Mouse (Mus musculus) ES-Bruce4 (cell line): ENCODE data around the gene Hist2h3b. TPM values are rescaled to one million over a fixed set of nuclear protein-coding genes. Genes with fewer than 3 reads are reported as not detected.

Experiments
- H3K27ac ChIP-seq: 2 replicates; pipeline ENCODE4 v1.5.1; 2012; ENCODE audit warnings: low read length, inconsistent platforms; ENCODE audit not compliant: insufficient read depth
- H3K27me3 ChIP-seq: 2 replicates; pipeline ENCODE4 v1.6.1; 2012; ENCODE audit warnings: mild to moderate bottlenecking, low read length, inconsistent platforms; ENCODE audit not compliant: control insufficient read depth, poor library complexity, insufficient read depth, severe bottlenecking
- H3K36me3 ChIP-seq: 2 replicates; pipeline ENCODE4 v1.6.1; 2012; ENCODE audit warnings: inconsistent platforms, mild to moderate bottlenecking, low read length, moderate library complexity; ENCODE audit not compliant: control insufficient read depth, poor library complexity, insufficient read depth, severe bottlenecking
- H3K4me1 ChIP-seq: one replicate; pipeline ENCODE4 v1.8.1; 2011; ENCODE audit warnings: low read length; ENCODE audit not compliant: control insufficient read depth, insufficient read depth
- H3K4me3 ChIP-seq: 2 replicates; pipeline ENCODE4 v1.5.1; 2011; ENCODE audit warnings: low read depth, mild to moderate bottlenecking, low read length
- H3K9ac ChIP-seq: 2 replicates; pipeline ENCODE4 v1.6.1; 2012; ENCODE audit warnings: low read depth, mild to moderate bottlenecking, inconsistent platforms; ENCODE audit not compliant: poor library complexity, severe bottlenecking
- H3K9me3 ChIP-seq: replicated peaks from 2 replicates; pipeline ENCODE4 v1.6.1; 2012; ENCODE audit warnings: mild to moderate bottlenecking, low read length, inconsistent platforms; ENCODE audit not compliant: control insufficient read depth, poor library complexity, insufficient read depth, severe bottlenecking
- CTCF ChIP-seq: IDR thresholded peaks from one replicate; pipeline ENCODE4 v1.8.1; 2011; ENCODE audit warnings: low read depth, low read length
- EP300 ChIP-seq: IDR thresholded peaks from 2 replicates; pipeline ENCODE4 v1.6.1; 2011; ENCODE audit warnings: low read depth, low read length; ENCODE audit not compliant: insufficient read depth
- POLR2A ChIP-seq: IDR thresholded peaks from one replicate; pipeline ENCODE4 v1.8.1; 2011; ENCODE audit warnings: low read length; ENCODE audit not compliant: insufficient read depth
- polyA plus RNA-seq: library from polyadenylated mRNA; stranded (reverse); fragments of >200 nt; gene quantifications from 2 replicates; pipeline ENCODE4 v1.2.4, GENCODE M21; 2011; ENCODE audit warnings: low read depth; ENCODE audit not compliant: missing spikeins, insufficient read depth, insufficient read length

The Hist2h3b gene
- polyA plus RNA-seq, 1 experiment, result 11.1 TPM

- Histone ChIP-seq H3K27me3 (no peaks in the 10 kb centered on the region), H3K27ac (peak overlapping the region; percentile 46), H3K4me3 (peak overlapping the region; percentile 83), H3K36me3 (no peaks in the 10 kb centered on the region), H3K9ac (peak overlapping the region; percentile 63), H3K9me3 (no peaks in the 10 kb centered on the region), H3K4me1 (no peaks in the 10 kb centered on the region)
- TF ChIP-seq EP300, result no peak
- no peak for TF ChIP-seq POLR2A
- TF ChIP-seq CTCF, result no peak
These were observed 46.8 kb upstream of the Hist2h3b start for GRCm38 (mm10) chr3:96221640-96222038.

- Histone ChIP-seq H3K36me3 (no peaks in the 10 kb centered on the region), H3K27me3 (no peaks in the 10 kb centered on the region), H3K4me3 (no peak overlapping the region), H3K27ac (no peak overlapping the region), H3K4me1 (no peaks in the 10 kb centered on the region), H3K9ac (no peak overlapping the region), H3K9me3 (no peaks in the 10 kb centered on the region)
- no peak for TF ChIP-seq POLR2A
- no peak for TF ChIP-seq EP300
- no peak for TF ChIP-seq CTCF
These were observed 45.7 kb upstream of the Hist2h3b start for GRCm38 (mm10) chr3:96222774-96223173.

GRCm38 (mm10) chr3:96225421-96225820 is 43.0 kb upstream of the Hist2h3b start:
- Histone ChIP-seq H3K9ac (no peak overlapping the region), H3K9me3 (no peaks in the 10 kb centered on the region), H3K27me3 (no peaks in the 10 kb centered on the region), H3K27ac (no peak overlapping the region), H3K4me3 (no peak overlapping the region), H3K4me1 (no peaks in the 10 kb centered on the region), H3K36me3 (no peaks in the 10 kb centered on the region)
- TF ChIP-seq CTCF (no peak), POLR2A (no peak), EP300 (no peak)

GRCm38 (mm10) chr3:96226695-96227648 is 41.5 kb upstream of the Hist2h3b start:
- no peaks in the 10 kb centered on the region for H3K4me1 ChIP-seq
- no peak overlapping the region for H3K9ac ChIP-seq
- no peak overlapping the region for H3K27ac ChIP-seq

GRCm38 (mm10) chr3:96228828-96229227 is 39.6 kb upstream of the Hist2h3b start:
- Histone ChIP-seq H3K36me3 (no peaks in the 10 kb centered on the region), H3K4me1 (no peaks in the 10 kb centered on the region), H3K27me3 (no peaks in the 10 kb centered on the region), H3K9me3 (no peaks in the 10 kb centered on the region), H3K9ac (no peak overlapping the region), H3K4me3 (no peak overlapping the region), H3K27ac (no peak overlapping the region)
- TF ChIP-seq CTCF, result no peak
- TF ChIP-seq POLR2A, result no peak
- TF ChIP-seq EP300, result no peak

More at GRCm38 (mm10) chr3:96226695-96227648, 41.5 kb upstream of the Hist2h3b start:
- Histone ChIP-seq H3K27me3 (no peaks in the 10 kb centered on the region), H3K36me3 (no peaks in the 10 kb centered on the region), H3K4me3 (no peak overlapping the region), H3K9me3 (no peaks in the 10 kb centered on the region)
- no peak for TF ChIP-seq POLR2A
- no peak for TF ChIP-seq EP300
- TF ChIP-seq CTCF, result no peak

- Histone ChIP-seq H3K36me3 (no peaks in the 10 kb centered on the region), H3K4me3 (no peak overlapping the region), H3K27me3 (no peaks in the 10 kb centered on the region), H3K4me1 (no peaks in the 10 kb centered on the region), H3K9ac (no peak overlapping the region), H3K9me3 (no peaks in the 10 kb centered on the region), H3K27ac (no peak overlapping the region)
- TF ChIP-seq POLR2A, result no peak
These were observed 38.0 kb upstream of the Hist2h3b start for GRCm38 (mm10) chr3:96230404-96230803.
